Mouse (Mus musculus) Patski (cell line): Measurements from ENCODE around the gene Arfgef2. TPM values are rescaled to one million over a fixed set of nuclear protein-coding genes. Genes with fewer than 3 reads are reported as not detected.

Experiments
- ATAC-seq: fragments of 100-300 bp; one replicate; pipeline ENCODE4 v1.8.0; 2021
- CTCF ChIA-PET: fragments of 350-600 bp; sonication (Branson Sonifier 250); formaldehyde crosslinking; loops from one replicate; lab custom pipeline; 2022; ENCODE audit warnings: inconsistent platforms; lab: Charles Lee
- POLR2A ChIA-PET: fragments of 350-600 bp; sonication (Branson Sonifier 250); formaldehyde crosslinking; loops from one replicate; lab custom pipeline; 2022; ENCODE audit warnings: antibody characterized with exemption, inconsistent platforms; lab: Charles Lee
- DNase-seq: peaks from one replicate; pipeline ENCODE4 v3.0.0-alpha.2; 2011; ENCODE audit warnings: low read depth, low spot score
- H3K27me3 ChIP-seq: fragments of 371-371 bp; one replicate; pipeline ENCODE4 v1.5.1; 2021
- CTCF ChIP-seq: fragments of 100-300 bp; IDR thresholded peaks from one replicate; pipeline ENCODE4 v1.5.1; 2021
- in situ Hi-C: fragments of 300-500 bp; cut with MboI; formaldehyde crosslinking; loops from 3 replicates; pipeline ENCODE4 v1.11.1; 2018; ENCODE audit warnings: low pct_unique_long_range_greater_than_20kb, mixed read lengths
- polyA plus RNA-seq: library from polyadenylated mRNA; unstranded; gene quantifications from one replicate; pipeline ENCODE4 v1.2.3, GENCODE M21; 2021

Arfgef2 gene
- polyA plus RNA-seq = 34.1 TPM

DNA sequence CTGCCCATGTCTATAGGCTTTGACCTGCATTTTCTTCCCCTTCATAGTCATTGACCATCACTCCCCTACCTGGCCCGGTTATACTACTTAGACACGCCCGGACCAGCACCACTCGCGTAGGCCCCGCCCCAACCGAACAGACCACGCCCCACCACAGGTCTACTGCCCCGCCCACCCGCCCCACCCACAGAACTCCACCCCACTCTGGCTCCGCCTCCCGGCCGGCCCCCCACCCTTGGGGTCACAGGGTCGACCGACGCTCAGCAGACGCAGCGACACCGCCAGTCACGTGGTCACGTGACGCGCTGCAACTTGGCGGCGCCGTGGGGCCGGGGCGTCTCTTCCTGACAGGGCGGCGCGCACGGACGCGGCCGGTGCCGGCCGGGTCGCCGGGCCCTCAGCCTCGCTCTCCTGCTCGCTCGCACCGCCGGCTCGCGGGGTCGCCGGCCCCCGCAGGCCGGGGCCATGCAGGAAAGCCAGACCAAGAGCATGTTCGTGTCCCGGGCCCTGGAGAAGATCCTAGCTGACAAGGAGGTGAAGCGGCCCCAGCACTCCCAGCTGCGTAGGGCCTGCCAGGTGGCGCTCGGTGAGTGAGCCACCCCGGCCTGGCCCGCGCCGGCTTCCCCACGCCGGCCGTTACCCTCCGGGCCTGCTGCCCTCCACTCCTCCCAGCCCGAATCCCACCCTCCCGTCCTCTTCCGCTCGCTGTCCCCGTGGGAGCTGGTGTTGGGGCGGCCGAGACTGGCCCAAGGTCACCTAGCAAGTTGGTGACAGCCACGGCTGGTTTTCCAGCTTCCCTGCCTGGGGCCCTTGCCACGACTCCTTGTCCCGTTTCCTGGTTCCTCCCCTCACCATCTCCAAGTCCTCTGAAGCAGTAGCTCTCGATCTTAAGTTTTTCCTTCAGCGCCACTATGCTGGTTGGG, at the start of gene Arfgef2:
Gene Arfgef2, plus strand, starts transcription at position 339 of the 923 bp plus-strand sequence.
- POLR2A ChIA-PET = no interaction called here
- no peaks in the 10 kb centered on the region for H3K27me3 ChIP-seq
- ATAC-seq (peak; percentile 80), DNase-seq (no peak)
- CTCF ChIA-PET = no interaction called here
- TF ChIP-seq CTCF = no peak
- in situ Hi-C loops = no loop called here

DNA sequence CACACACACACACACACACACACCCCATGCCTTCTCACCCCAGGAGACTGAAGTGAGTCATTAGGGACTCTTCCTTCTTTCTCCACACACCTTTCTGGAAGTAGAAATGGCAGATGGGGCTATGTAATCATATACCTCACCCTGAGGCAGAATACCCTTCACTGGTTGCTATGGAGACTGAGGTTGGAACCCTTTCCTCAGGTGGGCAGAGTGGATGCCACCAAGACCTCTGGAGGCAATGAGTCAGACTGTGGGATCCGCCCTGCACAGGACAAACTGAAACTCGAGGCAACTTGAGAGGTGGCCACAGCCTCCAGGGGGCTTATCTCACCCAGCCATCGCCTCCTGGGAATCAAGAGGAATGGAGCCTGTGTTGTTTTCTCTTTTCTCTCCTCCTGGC, 47.4 kb upstream of the Arfgef2 start:
- POLR2A ChIA-PET = interaction anchor here (0.6 kb wide), 1 partner anchor 102 kb away, joined by 4 read pairs; no protein-coding TSS in a partner anchor
- TF ChIP-seq CTCF = no peak
- in situ Hi-C loops = no loop called here

DNA sequence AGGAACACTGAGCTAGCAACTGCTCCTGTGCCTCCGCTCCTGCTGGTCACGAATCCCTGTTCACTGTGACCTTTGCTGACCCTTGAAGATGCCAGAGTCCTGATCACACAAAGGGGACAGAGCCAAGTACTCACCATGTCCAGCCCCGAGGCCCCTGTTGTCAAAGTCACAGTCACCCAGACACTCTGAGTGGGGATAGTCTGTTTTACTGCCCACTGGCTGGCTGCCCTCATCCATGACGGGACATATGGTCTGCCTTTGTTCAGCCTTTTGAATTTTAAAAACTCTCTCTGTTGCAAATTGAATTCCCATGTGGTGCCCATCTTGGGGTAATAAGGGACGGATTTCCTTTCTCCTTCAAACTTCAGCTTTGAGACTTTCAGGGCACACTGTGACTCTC, 41.3 kb upstream of the Arfgef2 start:
- peaks cover 6% of the 10 kb centered on the region for H3K27me3 ChIP-seq
- DNase-seq = no peak
- ChIA-PET POLR2A (no interaction called here), CTCF (no interaction called here)
- ATAC-seq = no peak
- in situ Hi-C loops = no loop called here
- TF ChIP-seq CTCF = no peak

More for the DNA sequence above, 47.4 kb upstream of the Arfgef2 start:
- peak; percentile 25 for DNase-seq
- CTCF ChIA-PET = no interaction called here
- ATAC-seq = no peak
- H3K27me3 ChIP-seq = no peaks in the 10 kb centered on the region

DNA sequence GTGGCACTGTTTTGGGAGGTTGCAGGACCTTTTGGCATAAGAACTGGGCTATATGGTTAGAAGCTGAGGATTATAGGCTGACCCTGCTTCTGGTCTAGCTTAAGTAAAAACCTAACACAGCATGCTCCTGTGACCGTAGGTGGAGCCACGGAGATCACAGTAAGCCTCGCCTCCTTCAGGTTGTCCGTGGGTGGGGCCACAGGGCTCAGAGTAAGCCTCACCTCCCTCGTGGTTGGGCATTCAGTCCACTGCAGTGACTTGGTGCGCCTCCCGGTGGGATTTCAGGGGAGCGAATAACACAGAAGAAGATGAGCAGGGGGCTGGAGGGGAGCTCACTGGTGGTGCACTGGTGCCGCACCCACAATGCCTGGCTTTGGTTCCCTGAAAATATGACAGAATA, 37.8 kb upstream of the Arfgef2 start:
- no peak for TF ChIP-seq CTCF
- H3K27me3 ChIP-seq = peaks cover 6% of the 10 kb centered on the region
- in situ Hi-C loops = no loop called here
- CTCF ChIA-PET = no interaction called here
- ATAC-seq (no peak), DNase-seq (no peak)
- POLR2A ChIA-PET = interaction anchor here (0.6 kb wide), 1 partner anchor 85 kb away, joined by 5 read pairs; no protein-coding TSS in a partner anchor

DNA sequence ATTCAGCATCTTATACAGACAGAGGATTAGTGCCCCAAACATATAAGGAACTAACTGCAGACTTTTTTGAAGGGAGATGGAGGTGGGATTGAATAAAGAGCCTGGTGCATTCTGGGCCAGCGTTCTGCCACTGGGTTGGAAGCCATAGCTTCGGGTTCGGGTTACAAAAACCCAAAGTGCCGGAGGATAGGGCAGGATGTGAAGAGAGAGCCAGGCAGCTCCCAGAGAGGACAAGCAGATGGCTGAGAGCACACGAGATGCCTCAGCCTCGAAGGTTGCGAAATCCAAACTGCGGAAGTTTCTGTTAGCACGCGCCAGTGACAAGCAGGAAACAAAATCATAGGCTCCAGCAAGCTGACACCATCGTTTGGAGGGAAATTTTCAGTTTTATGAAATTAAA, 34.0 kb upstream of the Arfgef2 start:
- CTCF ChIA-PET = no interaction called here
- POLR2A ChIA-PET = no interaction called here
- TF ChIP-seq CTCF = no peak
- DNase-seq (no peak), ATAC-seq (no peak)
- in situ Hi-C loops = no loop called here
- peaks cover 3% of the 10 kb centered on the region for H3K27me3 ChIP-seq

DNA sequence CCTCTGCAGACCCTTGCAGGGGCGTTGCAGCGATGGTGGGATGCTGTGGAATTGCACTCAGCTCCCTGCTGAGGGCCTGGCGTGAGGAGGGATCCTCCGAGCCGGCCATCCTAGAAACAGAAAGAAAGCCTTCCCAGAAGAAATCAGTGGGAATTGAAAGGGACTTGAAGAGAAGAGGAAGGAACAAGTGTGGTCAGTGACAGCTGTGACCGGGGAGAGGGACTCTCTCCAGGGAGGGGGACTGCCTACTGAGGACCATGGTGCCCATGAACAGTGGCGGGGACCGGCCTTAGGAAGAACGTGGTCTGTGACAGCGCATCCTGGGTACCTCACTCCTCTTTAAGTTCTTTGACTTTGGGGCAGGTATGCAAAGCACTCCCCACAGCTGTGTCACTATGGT, 31.8 kb upstream of the Arfgef2 start:
- ATAC-seq (no peak), DNase-seq (no peak)
- ChIA-PET CTCF (interaction anchor here (2.0 kb wide), 1 partner anchor 181 kb away, joined by 6 read pairs; no protein-coding TSS in a partner anchor), POLR2A (no interaction called here)
- H3K27me3 ChIP-seq = peaks cover 3% of the 10 kb centered on the region
- TF ChIP-seq CTCF = no peak
- in situ Hi-C loops = no loop called here

DNA sequence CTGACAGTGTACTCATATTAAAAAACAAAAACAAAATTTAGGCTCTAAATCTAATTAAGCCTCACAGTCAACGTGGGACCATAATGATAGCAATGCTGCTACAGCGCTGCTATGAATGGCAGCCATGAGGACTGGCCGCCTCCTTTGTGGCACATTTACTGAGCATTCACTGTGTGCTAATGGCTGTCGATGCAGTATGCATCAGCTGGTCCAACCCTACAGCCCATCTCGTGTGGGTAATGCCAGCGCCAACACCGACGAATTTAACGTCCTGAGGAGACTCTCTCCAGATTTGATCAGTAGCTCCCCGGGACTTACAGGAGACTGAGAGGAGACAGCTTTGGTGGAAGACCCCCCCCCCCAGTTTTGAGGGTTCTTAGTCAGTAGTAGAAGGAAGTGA, 31.1 kb upstream of the Arfgef2 start:
- ATAC-seq = no peak
- TF ChIP-seq CTCF = no peak
- POLR2A ChIA-PET = no interaction called here
- peaks cover 3% of the 10 kb centered on the region for H3K27me3 ChIP-seq
- CTCF ChIA-PET = no interaction called here
- in situ Hi-C loops = no loop called here
- no peak for DNase-seq

DNA sequence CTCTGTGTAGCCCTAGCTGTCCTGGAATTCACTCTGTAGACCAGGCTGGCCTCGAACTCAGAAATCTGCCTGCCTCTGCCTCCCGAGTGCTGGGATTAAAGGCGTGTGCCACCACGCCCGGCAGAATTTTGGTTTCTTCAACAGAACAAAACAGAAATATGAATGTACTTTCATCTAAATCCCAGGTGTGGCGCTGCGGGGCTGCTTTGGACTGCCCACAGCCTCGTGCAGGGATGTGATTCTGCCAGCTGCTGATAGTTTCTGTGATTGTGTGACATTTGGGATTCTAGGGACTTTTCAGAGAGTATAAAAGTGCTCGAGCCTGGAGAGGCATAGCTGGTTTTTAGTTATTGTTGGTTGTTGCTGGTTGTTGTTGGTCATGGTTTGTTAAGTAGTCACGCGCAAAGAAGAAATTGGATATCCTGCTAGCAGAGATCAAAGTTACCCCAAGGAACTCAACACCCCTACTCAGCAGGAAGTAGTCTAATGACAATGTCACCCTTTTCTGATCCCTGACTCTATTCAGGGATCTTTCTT, 30.0 kb upstream of the Arfgef2 start:
- H3K27me3 ChIP-seq = peaks cover 3% of the 10 kb centered on the region
- in situ Hi-C loops = loop anchor here (5.0 kb wide), 2 partner anchors 183 to 688 kb away; no protein-coding TSS in a partner anchor
- POLR2A ChIA-PET = no interaction called here

DNA sequence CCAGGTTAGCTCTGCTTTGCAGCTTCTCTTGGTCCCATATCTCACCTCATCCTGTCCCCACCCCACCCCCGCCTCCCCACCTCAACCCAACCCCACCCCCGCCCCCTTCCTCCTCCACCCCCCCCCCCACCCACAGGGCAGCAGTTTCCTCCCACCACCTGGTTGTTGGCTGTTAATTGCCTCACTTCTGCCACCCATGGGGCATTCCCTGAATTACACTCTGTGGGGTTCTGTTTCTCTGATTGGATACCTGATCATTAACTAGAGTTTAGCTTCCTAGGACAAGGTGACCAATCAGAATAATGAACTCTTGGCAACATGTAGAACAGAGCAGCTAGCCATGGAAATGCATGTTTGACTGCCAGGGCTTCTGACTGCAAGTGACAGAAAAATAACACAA, 29.1 kb upstream of the Arfgef2 start:
- peak; percentile 30 for TF ChIP-seq CTCF
- DNase-seq = no peak
- ATAC-seq = no peak
- POLR2A ChIA-PET = no interaction called here
- CTCF ChIA-PET = interaction anchor here (0.9 to 2.8 kb wide), 2 partner anchors 21 to 184 kb away, joined by 3 to 9 read pairs; no protein-coding TSS in a partner anchor
- H3K27me3 ChIP-seq = peaks cover 3% of the 10 kb centered on the region
- in situ Hi-C loops = loop anchor here (5.0 kb wide), 2 partner anchors 184 to 689 kb away; no protein-coding TSS in a partner anchor

More for the DNA sequence above, 30.0 kb upstream of the Arfgef2 start:
- DNase-seq (no peak), ATAC-seq (no peak)
- CTCF ChIA-PET = interaction anchor here (0.9 to 2.8 kb wide), 2 partner anchors 22 to 183 kb away, joined by 3 to 9 read pairs; no protein-coding TSS in a partner anchor
- TF ChIP-seq CTCF = no peak

DNA sequence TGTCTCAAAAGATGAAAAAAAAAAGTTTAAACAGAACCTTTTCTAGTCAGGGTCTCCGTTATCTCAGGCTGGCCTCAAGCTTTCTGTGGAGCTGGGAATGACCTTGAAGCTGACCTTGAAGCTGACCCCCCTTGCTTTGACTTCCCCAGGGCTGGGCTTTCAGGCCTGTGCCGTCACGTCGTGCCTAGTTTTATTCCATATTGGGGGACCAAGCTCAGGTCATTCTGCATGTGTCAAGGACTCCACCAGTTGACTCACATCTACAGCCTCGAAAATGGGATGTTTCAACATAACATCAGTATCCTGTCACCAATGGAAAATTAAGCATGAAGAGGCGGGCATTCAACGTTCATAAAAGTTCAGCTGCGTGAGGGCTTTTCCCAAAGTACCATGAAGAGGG, 25.4 kb upstream of the Arfgef2 start:
- DNase-seq (no peak), ATAC-seq (no peak)
- in situ Hi-C loops = loop anchor here (5.0 kb wide), 2 partner anchors 188 to 693 kb away; no protein-coding TSS in a partner anchor
- ChIA-PET POLR2A (no interaction called here), CTCF (interaction anchor here (1.0 to 2.0 kb wide), 4 partner anchors 10 to 187 kb away, joined by 3 to 14 read pairs (median 4); no protein-coding TSS in a partner anchor)
- no peak for TF ChIP-seq CTCF
- H3K27me3 ChIP-seq = no peaks in the 10 kb centered on the region
